Mouse (Mus musculus): ENCODE data around the gene Tmem59l. TPM values are rescaled to one million over a fixed set of nuclear protein-coding genes. Genes with fewer than 3 reads are reported as not detected.
A peak's percentile ranks its signal among the peaks of the same experiment; 100 is the strongest.

The Tmem59l gene
- 6.7 and 8.3 TPM in 2 replicates for polyA plus RNA-seq (2014; fragmentation: Nextera tagmentation; extraction: Ambion mirVana)

DNA sequence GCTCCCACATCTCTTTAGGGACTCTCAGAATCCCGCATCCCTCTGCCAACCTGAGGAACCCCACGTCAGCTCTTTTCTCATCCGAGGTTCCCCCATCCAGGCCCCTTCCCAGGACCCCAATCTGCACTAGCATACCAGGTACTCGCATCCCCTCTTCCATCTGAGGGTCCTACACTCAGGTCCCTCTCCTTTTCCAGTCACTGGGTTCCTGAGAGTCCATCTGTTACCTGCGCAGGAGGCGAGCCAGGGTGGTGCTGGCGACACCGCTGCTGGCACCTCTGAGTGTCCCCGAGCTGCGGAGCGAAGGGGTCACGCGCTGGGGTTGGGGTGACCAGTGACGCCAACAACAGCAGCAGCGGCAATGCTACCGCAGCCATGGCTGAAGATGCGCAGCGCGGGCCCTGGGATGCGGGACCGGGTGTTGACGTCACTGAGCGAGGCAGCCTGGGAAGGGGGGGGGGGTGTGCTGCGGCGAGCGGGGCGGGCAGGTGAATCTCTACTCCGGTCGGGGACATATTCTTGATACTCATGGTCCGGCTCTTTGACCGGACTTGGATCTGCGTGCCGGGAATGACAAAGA, at the start of gene Tmem59l:
Gene Tmem59l, minus strand, starts transcription at position 418 of the 580 bp plus-strand sequence.
- H3K9ac ChIP-seq = no peak within 1 kb of the TSS
- peaks cover 20% of the 10 kb centered on the region for H3K4me1 ChIP-seq (ENCODE audit: insufficient read depth)
- no peaks in the 10 kb centered on the region for H3K9me3 ChIP-seq (ENCODE audit: low read depth, low read length)
- H3K36me3 ChIP-seq (ENCODE audit: insufficient read depth) = no peaks in the 10 kb centered on the region
- no peak for TF ChIP-seq CTCF (IDR thresholded peaks at IDR 0.05; ENCODE audit: low read depth)
- WGBS = 9% methylated on average over 33 of the region's 33 CpGs
- H3K4me3 ChIP-seq (ENCODE audit: low read depth, low read length) = peak within 1 kb of the TSS; percentile 32
- DNase-seq = no peak
- peak within 1 kb of the TSS; percentile 86 for H3K27ac ChIP-seq (ENCODE audit: low read depth)
- peaks cover 71% of the 10 kb centered on the region for H3K27me3 ChIP-seq (ENCODE audit: insufficient read depth, low read length)
- peak within 1 kb of the TSS; percentile 63 for H3K4me2 ChIP-seq
- no peak for ATAC-seq (ENCODE audit: insufficient read depth)

DNA sequence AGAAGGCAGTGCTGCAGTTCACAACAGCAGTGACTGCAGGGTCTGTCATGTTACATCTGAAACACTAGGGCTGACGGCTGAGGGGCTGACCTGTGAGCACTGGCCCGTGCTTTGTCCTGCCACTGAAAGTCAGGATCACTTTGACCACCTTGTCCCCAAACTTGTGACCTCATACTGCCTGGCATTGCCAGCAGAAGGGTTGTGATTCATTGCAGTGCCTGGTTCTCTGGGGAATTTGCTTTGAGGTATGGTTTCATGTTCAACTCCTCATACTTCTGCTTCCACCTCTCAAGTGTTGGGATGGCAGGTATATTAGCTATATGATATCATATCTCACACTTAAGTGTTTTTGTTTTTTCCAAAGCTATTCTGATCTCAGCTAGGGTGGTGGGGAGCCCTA, 48.5 kb upstream of the Tmem59l start:
- H3K9me3 ChIP-seq (ENCODE audit: low read depth, low read length) = no peaks in the 10 kb centered on the region
- DNase-seq = no peak
- H3K4me2 ChIP-seq = no peak overlapping the region
- WGBS = 87% methylated on average over 2 of the region's 2 CpGs
- no peak for TF ChIP-seq CTCF (IDR thresholded peaks at IDR 0.05; ENCODE audit: low read depth)
- no peaks in the 10 kb centered on the region for H3K27me3 ChIP-seq (ENCODE audit: insufficient read depth, low read length)
- H3K36me3 ChIP-seq (ENCODE audit: insufficient read depth) = peaks cover 66% of the 10 kb centered on the region
- no peak overlapping the region for H3K9ac ChIP-seq
- H3K4me1 ChIP-seq (ENCODE audit: insufficient read depth) = peaks cover 10% of the 10 kb centered on the region
- ATAC-seq (ENCODE audit: insufficient read depth) = no peak
- H3K4me3 ChIP-seq (ENCODE audit: low read depth, low read length) = no peak overlapping the region
- no peak overlapping the region for H3K27ac ChIP-seq (ENCODE audit: low read depth)

DNA sequence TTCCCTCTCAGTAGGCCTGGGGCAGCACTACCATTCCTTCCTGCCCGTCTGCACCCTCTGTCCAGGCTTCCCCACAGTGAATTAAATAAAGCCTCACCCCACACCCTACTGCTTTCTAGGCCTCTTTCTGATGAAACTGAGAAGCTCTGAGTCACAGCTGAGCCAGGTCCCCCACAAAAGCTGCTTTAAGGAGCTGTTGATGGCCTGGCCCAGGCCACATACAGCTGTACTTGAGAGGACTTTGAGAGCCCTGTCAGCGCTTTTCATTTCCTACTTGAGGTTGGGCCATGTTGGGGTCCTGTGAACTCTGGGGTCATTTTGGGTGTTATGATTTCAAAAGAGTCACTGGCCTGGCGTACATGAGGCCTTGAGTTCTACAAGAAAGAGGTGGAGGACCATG, 48.1 kb upstream of the Tmem59l start:
- DNase-seq = no peak
- H3K4me3 ChIP-seq (ENCODE audit: low read depth, low read length) = no peak overlapping the region
- WGBS = 81% methylated on average over 3 of the region's 3 CpGs
- H3K27ac ChIP-seq (ENCODE audit: low read depth) = no peak overlapping the region
- TF ChIP-seq CTCF (IDR thresholded peaks at IDR 0.05; ENCODE audit: low read depth) = no peak
- peaks cover 71% of the 10 kb centered on the region for H3K36me3 ChIP-seq (ENCODE audit: insufficient read depth)
- H3K4me1 ChIP-seq (ENCODE audit: insufficient read depth) = peaks cover 5% of the 10 kb centered on the region
- H3K27me3 ChIP-seq (ENCODE audit: insufficient read depth, low read length) = no peaks in the 10 kb centered on the region
- no peak for ATAC-seq (ENCODE audit: insufficient read depth)
- no peaks in the 10 kb centered on the region for H3K9me3 ChIP-seq (ENCODE audit: low read depth, low read length)
- no peak overlapping the region for H3K9ac ChIP-seq
- no peak overlapping the region for H3K4me2 ChIP-seq

DNA sequence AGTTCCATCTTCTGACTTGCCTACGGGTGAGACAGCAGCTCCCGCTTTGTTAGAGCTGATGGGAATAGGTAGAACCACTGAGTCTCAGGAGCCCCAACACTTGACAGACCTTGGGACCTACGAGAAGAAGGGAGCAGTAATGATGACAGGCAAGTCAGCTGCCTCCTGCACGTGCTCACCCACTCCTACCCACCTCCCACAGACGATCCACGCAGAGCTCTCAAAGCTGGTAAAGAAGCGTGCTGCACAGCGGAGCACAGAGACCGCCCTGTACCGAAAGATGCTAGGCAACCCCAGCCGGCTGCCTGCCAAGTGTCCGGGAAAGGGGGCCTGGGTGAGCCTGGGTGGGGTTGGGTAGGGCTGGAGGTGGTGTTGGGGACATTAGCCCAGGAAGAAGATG, 47.1 kb upstream of the Tmem59l start:
- Histone ChIP-seq H3K9me3 (ENCODE audit: low read depth, low read length) (no peaks in the 10 kb centered on the region), H3K4me3 (ENCODE audit: low read depth, low read length) (no peak overlapping the region), H3K27ac (ENCODE audit: low read depth) (no peak overlapping the region), H3K36me3 (ENCODE audit: insufficient read depth) (peaks cover 77% of the 10 kb centered on the region), H3K9ac (no peak overlapping the region), H3K27me3 (ENCODE audit: insufficient read depth, low read length) (no peaks in the 10 kb centered on the region), H3K4me1 (ENCODE audit: insufficient read depth) (peaks cover 2% of the 10 kb centered on the region; the same call in 1 of the 2 replicates), H3K4me2 (no peak overlapping the region)
- WGBS = 93% methylated on average over 12 of the region's 12 CpGs
- no peak for TF ChIP-seq CTCF (IDR thresholded peaks at IDR 0.05; ENCODE audit: low read depth)
- ATAC-seq (ENCODE audit: insufficient read depth) (no peak), DNase-seq (no peak)

DNA sequence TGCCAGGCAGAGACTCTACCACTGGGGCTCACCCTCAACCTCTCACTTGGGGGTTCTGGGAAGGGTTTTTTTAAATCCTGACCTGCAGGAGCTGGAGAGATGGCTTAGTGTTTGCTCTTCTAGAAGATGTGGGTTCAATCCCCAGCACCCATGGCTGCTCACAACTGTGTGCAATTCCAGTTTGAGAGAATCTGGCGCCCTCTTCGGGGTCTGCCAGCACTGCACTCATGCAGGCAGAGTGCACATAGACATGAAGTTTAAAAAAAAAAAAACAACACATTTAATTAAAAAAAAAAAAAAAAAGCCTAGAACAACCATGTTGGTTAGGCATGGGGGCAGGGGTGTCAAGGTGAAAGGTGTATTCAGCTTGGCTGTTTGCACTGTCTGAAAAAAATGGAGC, 43.2 kb upstream of the Tmem59l start:
- Histone ChIP-seq H3K9ac (no peak overlapping the region), H3K27me3 (ENCODE audit: insufficient read depth, low read length) (no peaks in the 10 kb centered on the region), H3K9me3 (ENCODE audit: low read depth, low read length) (no peaks in the 10 kb centered on the region), H3K4me1 (ENCODE audit: insufficient read depth) (peaks cover 3% of the 10 kb centered on the region; the same call in 1 of the 2 replicates), H3K36me3 (ENCODE audit: insufficient read depth) (peaks cover 55% of the 10 kb centered on the region), H3K4me3 (ENCODE audit: low read depth, low read length) (no peak overlapping the region), H3K4me2 (no peak overlapping the region), H3K27ac (ENCODE audit: low read depth) (no peak overlapping the region)
- ATAC-seq (ENCODE audit: insufficient read depth) (no peak), DNase-seq (no peak)
- 95% methylated on average over 2 of the region's 2 CpGs for WGBS
- TF ChIP-seq CTCF (IDR thresholded peaks at IDR 0.05; ENCODE audit: low read depth) = peak; percentile 22

DNA sequence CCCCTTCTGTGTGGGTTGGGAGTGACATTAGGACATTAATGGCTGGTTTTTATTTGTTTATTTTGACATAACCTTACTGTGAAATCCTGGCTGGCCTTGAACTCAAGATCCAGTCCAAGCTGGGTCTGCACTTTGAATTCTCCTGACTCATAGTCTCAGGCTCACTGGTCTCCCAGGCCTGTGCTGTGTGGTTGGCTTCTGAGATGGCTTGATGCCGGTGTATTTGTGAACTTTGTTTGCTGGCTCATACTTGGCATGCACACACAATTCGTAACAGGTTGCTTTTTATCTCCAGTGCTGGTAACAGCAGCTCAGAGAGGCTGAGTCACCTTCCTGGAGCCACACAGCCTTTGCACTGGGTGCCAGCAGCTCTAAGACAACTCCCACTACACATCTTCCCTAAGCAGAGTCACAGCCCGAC, 42.6 kb upstream of the Tmem59l start:
- TF ChIP-seq CTCF (IDR thresholded peaks at IDR 0.05; ENCODE audit: low read depth) = no peak
- WGBS = 93% methylated on average over 3 of the region's 3 CpGs

DNA sequence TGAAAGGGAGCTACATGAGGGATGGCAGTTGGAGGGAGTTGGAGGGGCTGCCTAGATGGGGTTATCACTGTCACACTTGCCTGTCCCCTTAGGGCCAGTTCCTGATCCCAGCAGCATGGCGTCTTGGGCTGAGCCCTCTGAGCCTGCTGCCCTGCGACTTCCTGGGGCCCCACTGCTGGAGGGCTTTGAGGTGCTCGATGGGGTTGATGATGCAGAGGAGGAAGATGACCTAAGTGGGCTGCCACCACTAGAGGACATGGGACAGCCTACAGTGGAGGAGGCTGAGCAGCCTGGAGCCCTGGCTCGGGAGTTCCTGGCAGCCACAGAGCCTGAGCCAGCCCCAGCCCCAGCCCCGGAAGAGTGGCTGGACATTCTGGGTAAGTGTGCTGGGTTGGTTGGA, 42.1 kb upstream of the Tmem59l start:
- H3K27ac ChIP-seq (ENCODE audit: low read depth) = no peak overlapping the region
- 74% methylated on average over 5 of the region's 5 CpGs for WGBS
- no peaks in the 10 kb centered on the region for H3K27me3 ChIP-seq (ENCODE audit: insufficient read depth, low read length)
- peaks cover 3% of the 10 kb centered on the region; the same call in 1 of the 2 replicates for H3K4me1 ChIP-seq (ENCODE audit: insufficient read depth)
- no peaks in the 10 kb centered on the region for H3K9me3 ChIP-seq (ENCODE audit: low read depth, low read length)
- no peak for DNase-seq
- peak overlapping the region; percentile 10; the same call in 1 of the 2 replicates for H3K4me2 ChIP-seq
- H3K9ac ChIP-seq = no peak overlapping the region; the same call in 1 of the 2 replicates
- no peak for TF ChIP-seq CTCF (IDR thresholded peaks at IDR 0.05; ENCODE audit: low read depth)
- no peak overlapping the region for H3K4me3 ChIP-seq (ENCODE audit: low read depth, low read length)
- ATAC-seq (ENCODE audit: insufficient read depth) = no peak
- peaks cover 46% of the 10 kb centered on the region for H3K36me3 ChIP-seq (ENCODE audit: insufficient read depth)

More for the DNA sequence above, 42.6 kb upstream of the Tmem59l start:
- no peak overlapping the region for H3K27ac ChIP-seq (ENCODE audit: low read depth)
- no peaks in the 10 kb centered on the region for H3K27me3 ChIP-seq (ENCODE audit: insufficient read depth, low read length)
- H3K36me3 ChIP-seq (ENCODE audit: insufficient read depth) = peaks cover 50% of the 10 kb centered on the region
- H3K4me2 ChIP-seq = peak overlapping the region; percentile 10; the same call in 1 of the 2 replicates
- H3K4me1 ChIP-seq (ENCODE audit: insufficient read depth) = peaks cover 3% of the 10 kb centered on the region; the same call in 1 of the 2 replicates
- ATAC-seq (ENCODE audit: insufficient read depth) (no peak), DNase-seq (no peak)
- no peaks in the 10 kb centered on the region for H3K9me3 ChIP-seq (ENCODE audit: low read depth, low read length)
- no peak overlapping the region for H3K4me3 ChIP-seq (ENCODE audit: low read depth, low read length)
- no peak overlapping the region; the same call in 1 of the 2 replicates for H3K9ac ChIP-seq
